Mouse (Mus musculus) thymus, postnatal 0 days (tissue): ENCODE data around the gene Memo1. TPM values are rescaled to one million over a fixed set of nuclear protein-coding genes. Genes with fewer than 3 reads are reported as not detected.

Experiments used
- polyA plus RNA-seq: library from polyadenylated mRNA; unstranded; fragments of >200 nt; fragmentation: Nextera tagmentation; extraction: Ambion mirVana; gene quantifications from 2 replicates; pipeline ENCODE4 v1.2.1, GENCODE M21; 2015

Gene Memo1
- polyA plus RNA-seq, 1 experiment from 2014 or later, result 98.0 TPM

Other genes starting within 250 kb of the Memo1 start
- gene Srd5a2, start 247.6 kb downstream of the Memo1 start, polyA plus RNA-seq, result 0.15 TPM in 1 of 2 replicates, not detected in the other
- 289 and 316 TPM in 2 replicates for gene Dpy30, start 28.4 kb upstream of the Memo1 start, polyA plus RNA-seq
- gene Spast, start 43.5 kb upstream of the Memo1 start, polyA plus RNA-seq, result 14.9 and 15.8 TPM in 2 replicates
- gene Slc30a6, start 100.1 kb upstream of the Memo1 start, polyA plus RNA-seq, result 29.1 and 30.5 TPM in 2 replicates
- 0.37 and 0.47 TPM in 2 replicates for gene Nlrc4, start 163.6 kb upstream of the Memo1 start, polyA plus RNA-seq
- gene Yipf4, start 194.0 kb upstream of the Memo1 start, polyA plus RNA-seq, result 95.4 and 98.3 TPM in 2 replicates
- 126 and 162 TPM in 2 replicates for gene Birc6, start 232.8 kb upstream of the Memo1 start, polyA plus RNA-seq